Mouse (Mus musculus) adrenal gland, postnatal 10 days (tissue): Measurements from ENCODE around the gene Bcar3. TPM values are rescaled to one million over a fixed set of nuclear protein-coding genes. Genes with fewer than 3 reads are reported as not detected.

Source experiments
- DNase-seq: peaks from one replicate; pipeline ENCODE4 v3.0.0; 2021; ENCODE audit warnings: mixed read lengths
- total RNA-seq, 2 experiments: library from RNA; stranded (reverse); gene quantifications; 2 replicates each; pipeline ENCODE4 v1.2.3; 2021

Bcar3 gene
- total RNA-seq, 2 experiments from 2014 or later, result 42.4 to 43.9 TPM

DNA sequence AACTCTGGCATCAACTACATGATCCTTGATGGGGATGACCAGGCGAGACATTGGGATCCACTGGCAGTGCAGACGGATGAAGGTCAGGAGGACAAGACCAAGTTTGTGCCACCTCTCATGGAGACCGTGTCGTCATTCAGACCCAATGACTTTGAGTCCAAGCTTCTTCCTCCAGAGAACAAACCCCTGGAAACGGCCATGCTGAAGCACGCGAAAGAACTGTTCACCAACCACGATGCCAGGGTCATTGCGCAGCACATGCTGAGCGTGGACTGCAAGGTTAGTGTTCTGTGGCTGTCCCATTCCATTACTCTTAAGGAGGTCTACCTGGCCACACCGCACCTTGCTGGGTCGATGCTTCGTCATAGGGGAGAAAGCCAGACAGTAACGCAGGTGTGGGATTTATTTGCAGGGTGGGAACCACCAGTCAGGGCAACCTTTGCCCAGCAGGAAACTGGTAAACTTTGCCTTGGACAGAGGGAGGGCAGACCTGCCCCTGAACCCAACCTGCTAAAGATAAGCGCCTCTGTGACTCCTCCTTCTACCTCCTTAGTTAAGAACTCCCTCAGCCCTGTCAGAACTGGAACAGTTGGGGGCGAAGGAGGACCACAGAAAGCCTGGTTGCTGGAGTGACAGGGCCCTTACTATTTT lies 218.9 kb downstream of the Bcar3 start:
- DNase-seq, result no peak

DNA sequence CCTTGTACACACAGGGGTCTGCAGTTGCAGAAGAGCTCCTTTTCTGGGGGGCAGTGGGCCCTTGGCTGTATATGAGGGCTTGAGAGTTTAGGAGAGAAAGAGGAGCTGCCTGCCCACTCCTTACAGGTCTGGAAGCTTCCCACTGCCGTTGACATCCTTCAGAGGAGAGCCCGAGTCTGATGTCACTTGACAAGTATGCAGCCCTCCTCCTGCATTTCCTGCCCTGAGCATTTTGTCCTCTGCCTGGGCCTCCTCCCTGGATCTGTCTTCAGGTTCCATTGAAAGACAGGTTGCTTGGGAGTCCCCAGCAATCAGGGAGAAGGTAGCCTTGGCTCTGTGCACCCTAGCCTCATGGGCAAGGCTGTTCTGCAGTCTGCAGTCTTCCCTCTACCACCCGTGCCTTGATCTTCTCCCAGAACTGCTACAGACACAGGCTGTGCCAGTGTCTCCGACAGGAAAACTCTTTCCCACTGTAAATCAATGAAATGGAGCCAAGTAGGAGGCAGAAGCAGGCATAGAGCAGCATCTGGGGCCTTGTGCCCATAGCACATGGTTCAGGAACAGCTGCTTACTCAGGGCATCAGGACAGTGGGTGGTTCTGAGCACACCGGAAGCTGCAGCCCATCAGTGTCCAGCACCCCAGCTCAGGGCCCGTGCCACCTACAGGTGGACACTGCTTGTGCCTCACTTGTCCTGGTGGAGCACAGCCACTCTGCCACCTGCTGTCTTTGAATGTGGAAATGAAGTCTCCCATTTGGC lies 221.8 kb downstream of the Bcar3 start:
- DNase-seq, result no peak

DNA sequence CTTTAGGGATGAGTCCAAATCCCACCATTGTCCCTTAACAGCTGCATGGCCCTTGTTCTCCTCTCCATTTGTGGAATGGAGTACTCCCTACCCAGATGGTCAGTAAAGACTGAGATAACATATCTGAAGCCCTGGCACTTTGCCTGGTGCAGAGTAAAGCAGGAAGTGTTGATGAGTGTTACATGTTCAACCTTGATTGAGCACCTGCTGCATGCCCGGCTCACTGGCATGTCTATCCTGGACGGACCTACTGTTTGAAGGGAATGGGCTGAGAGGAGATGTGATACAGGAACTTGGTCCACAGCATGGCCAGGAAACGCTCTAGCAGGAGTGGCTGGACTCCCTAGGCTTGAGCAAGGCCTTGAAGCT lies 222.4 kb downstream of the Bcar3 start:
- no peak for DNase-seq

DNA sequence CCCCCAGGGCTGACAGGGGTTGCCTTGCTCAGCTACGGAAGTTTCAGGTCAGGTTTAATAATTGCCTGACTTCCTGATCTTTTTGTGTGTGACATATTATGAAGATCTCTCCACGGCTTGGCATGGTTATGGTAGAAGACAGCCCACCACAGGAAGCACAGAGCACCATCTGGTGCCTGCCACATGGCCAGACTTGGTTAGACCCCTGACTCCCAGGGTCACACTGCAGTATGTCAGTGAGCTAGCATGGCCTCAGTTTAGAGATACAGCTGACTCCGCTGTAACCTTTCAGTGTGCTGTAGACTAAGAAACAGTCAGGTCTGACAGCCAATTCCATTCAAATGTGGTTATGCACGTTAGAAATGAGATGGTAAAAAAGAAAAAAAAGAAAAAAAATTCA lies 223.8 kb downstream of the Bcar3 start:
- DNase-seq, result no peak

DNA sequence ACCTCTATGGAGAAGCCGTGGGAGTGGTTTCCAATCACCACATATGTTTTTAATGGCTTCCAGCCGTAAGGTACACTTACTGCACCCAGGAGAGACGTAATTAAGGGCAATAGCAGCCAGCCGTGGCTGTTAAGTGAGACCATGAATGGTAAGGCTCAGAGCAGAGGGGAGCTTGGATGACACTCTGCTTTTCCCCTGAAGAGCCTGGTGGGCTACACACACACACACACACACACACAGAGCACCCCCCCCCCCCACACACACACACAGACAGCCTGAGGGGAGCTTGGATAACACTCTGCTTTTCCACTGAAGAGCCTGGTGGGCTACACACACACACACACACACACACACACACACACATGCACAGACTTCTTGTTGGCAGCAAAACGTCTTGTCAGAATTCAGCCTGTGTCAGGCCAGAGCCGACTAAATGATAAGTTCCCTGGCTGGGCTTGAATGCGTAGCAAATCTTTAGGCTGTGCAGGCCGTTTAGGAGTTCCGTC lies 224.3 kb downstream of the Bcar3 start:
- DNase-seq, result no peak

DNA sequence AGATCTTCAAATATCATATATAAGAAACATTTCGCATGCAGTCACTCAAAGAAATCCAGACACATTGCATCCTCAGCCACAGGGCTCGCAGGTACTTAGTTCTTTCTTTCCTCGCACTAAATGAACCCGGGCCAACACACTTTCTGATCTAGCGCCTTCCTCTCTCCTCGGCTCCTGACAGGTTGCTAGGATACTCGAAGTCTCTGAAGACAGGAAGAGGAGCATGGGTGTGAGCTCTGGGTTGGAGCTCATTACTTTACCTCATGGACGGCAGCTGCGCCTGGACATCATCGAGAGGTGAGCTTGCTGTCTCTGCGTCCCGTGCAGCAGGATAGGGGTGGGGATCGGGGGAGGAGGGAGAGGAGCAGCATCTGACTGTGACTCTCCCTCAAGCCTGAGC lies 225.1 kb downstream of the Bcar3 start:
- DNase-seq, result no peak

DNA sequence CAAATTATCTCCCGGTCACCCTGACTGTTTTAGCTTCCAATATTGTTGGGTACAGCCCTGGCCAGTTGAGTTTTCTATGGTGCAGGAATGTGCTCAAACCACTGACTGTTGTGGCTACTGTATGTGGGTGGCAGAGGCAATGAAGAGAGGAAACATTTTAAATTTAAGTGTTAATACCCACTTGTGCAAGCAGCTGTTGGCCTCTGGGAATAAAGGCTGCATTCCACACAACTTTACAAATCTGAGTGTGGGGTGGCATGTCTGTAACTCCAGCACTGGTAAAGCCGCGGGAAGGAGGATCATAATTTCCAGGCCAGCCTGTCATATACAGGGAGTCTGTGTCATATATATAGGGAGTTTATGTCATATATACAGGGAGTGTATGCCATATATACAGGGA lies 226.4 kb downstream of the Bcar3 start:
- no peak for DNase-seq

DNA sequence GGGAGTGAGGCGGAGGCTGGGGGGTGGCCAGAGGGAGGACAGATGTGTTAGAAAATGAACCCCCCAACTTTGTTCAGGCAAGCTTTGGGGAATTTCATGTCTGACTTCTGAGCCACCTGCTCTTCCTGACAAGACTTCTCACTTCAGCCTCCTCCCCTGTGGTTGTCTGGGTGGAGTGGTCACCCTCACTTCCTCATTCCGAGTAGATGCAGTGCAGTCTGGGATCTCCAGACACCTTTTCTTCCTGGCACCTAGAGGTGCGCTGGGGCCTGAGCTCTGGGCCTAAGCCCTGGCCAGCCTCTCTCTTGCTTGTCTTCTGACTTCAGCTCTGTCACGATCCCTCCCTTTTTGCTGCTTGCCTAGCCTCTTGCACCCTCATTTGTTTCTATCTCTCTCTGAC lies 226.9 kb downstream of the Bcar3 start:
- DNase-seq, result no peak

DNA sequence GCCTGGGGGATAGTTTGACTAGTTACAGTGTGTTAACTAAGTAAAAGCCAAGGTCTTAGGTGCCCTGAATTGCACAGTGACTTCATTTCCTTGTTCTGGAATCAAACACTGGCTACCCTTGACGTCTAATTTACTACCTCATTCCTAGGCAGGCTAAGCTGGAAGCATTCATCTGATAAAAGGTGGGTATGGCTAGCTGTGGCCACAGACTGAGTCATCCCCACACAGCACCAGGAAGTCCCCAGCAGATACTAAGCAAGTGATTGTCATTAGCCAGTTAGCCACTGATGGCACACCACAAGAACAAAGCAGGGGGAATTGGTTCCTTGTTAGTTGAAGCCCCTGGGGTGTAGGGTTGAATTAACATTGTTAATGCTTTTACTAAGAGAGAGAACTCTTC lies 227.4 kb downstream of the Bcar3 start:
- DNase-seq, result no peak

DNA sequence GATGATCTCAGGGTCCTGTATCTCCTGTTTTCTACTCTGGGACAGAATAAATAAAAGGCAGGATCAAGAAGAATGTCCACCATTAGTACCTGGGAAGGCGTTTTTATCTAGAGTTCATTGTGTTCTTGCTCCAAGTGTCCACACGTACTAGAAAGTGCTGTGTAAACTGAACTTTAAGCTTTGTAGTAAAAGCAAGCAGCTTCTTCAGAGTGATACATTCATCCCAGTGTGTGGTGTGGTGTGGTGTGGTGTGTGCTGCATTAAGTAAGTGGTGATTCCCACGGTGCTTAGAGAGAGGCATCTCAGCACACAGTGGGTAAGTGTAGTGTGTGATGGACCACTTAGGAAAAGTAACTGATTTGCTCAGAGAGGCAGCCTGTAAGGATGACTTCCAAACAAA lies 234.5 kb downstream of the Bcar3 start:
- no peak for DNase-seq

DNA sequence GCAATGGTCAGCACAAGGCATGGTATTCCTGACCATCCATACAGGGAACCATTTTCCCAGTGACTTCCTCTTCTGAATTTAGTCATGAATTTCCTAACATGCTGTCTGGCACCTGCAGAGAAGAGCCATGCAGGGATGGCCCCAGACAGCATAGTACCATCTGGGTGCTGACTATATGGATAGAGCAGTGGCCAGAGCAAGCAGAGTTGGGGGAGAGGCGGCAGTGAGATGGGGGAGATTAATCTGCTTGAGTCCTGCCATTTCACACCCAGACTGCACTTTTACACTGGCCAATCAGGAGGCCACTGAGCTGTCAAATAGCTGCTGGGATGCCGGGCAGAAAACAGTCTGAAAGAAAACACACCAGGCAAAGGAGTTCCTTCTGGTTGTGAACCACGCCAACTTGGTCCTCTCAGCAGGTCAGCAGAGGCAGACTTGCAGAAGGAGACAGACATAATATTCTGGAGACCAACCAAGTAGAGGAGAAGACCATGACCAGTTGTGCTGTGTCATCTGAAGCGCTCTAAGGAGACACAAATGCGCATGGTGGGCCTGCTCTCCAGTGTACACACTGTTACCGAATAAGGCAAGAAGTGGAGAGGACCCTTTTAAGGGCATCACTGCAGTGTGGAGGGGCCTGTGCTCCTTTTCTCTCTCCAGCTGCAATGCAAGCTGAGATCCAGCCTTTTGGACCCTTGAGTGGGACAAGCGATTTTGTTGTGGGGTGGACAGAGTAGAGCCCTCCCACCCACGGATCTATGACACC lies 242.2 kb downstream of the Bcar3 start:
- no peak for DNase-seq

DNA sequence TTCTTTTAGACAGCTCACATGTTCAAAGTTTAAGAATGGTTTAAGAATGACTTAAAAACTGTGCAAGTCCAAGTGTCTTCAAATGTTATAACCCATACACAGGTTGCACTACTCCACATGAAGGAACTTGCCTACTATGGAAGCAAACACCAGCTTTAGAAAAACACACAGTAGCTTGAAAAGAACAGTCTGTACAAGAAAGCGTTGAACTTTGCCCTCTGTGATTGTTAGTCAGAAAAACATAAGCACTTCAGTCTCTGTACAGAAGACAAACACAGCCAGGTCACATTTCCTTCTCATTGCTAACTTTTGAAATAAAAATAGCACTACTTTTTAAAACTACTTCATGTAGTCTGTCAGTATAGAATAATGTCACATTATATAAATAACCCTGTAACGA lies 244.9 kb downstream of the Bcar3 start:
- DNase-seq, result no peak

DNA sequence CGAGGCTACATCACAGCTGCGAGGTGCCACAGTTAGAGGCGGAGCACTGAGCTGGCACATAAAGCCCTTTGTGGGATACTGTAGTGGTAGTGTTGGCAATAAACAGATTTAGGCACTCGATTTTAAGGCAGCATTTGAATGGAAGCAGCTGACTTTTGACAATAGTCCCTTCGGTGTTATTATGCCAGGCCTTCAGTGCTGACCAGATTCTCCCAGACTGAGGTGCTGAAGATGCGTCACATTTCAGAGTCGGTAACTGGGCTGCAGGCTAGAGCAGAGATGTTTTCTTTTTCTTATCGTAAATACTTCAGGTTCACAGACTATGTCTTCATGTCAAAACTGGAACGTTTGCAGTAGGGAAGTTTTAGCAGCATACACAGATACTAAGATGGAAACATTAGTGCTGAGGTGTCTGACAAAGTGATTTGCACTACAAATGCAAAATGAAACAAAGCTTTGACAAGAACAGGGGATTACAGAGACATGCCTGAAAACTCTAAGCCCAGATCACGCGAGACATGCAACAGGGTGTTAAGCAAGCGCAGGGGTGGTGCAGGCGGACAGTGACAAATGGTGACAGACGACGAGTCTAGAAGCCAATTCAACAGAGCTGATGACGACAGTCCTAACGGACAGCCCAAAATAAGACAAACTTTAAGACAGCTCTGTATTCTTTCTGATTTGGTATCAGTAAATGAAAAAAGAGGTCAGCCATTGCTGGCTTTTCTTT lies 246.2 kb downstream of the Bcar3 start:
- DNase-seq, result peak; percentile 32

DNA sequence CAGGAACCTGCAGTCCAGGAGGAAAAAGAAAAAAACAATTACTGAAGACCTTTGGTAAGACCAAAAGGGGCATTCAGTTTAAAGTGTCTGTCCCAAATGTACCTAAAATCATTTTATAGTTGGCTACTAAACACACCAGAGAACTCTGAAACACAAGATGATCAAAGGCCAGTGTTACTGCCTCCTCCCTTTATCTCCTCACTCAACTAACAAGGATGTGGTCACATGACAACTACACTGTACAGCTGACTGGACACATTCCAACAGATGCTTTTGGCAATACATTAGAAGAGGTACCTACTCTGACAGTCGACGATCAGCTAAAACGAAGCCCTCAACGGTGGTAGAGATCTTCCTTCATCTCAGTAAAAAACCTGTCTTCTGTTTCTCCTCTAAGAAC lies 247.0 kb downstream of the Bcar3 start:
- no peak for DNase-seq

DNA sequence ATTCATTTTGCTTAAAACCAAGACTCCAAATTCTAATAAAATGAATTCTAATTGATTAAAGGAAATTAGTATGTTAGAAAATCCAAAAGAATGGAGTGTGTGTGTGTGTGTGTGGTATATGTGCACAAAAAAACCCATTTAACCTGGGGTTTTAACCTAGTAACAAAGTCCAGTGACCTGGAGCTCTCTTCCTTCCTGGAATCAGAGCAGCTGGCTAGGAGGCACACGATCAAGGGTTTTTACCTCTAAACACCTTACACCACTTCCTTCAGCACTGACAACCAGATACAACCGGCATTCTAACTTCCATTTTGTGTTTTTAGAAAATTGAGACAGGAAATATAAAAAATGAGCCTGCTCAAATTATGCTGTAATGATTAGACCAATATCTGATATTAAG lies 251.4 kb downstream of the Bcar3 start:
- DNase-seq, result no peak

DNA sequence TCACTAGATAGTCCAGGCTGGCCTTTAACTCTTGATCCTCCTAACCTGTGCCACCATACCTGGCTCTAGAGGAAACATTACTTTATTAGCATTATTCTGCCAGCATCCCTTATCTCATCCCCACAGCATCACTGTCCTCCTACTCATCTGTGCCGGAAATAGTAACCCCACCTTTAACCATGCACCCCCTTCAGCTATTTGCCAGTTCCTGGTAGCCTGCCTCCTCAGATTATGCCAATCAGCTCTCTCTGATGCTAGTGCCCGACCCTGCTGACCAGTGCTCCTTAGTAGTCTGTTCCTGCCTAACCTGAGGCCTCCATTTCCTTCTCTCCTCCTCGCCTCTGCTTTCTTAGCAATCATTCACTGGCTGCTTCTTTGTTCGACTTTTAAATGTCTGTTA lies 253.5 kb downstream of the Bcar3 start:
- no peak for DNase-seq

DNA sequence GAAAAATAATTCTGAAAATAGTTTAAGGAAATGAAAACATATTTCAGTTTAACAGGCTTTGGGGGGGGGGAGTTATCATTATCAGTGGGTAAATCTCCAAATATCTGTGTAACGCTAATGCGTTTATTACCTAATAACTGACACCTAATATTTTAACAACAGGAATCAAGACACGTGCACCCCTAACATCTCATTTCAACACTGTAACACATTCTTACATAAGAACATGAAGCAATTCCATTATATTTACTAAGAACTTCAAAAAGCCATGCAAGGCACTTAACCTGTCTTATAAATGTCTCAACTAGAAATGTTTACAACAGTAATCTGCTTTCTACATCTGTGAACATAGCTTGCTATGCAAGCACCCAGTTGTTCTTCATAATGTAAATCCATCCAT lies 257.2 kb downstream of the Bcar3 start:
- DNase-seq, result no peak

DNA sequence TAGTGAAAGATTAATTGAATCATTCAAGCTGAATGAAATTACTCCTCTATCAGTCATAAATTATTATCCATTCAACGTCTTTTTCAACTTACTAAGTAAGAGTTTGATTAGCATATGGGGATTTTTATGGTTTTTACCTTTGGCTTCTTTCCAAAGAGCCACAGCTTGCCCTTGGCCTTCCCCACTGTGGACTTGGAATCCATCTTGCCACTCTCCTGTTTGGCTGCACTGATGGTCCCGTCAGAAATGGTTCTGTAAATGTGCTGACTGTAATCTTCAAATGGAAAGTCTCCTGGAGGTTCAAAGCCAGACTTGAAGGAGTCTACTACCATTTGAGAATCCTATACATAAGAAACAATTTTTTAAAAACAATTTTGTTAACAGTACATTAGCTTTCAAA lies 263.8 kb downstream of the Bcar3 start:
- no peak for DNase-seq

DNA sequence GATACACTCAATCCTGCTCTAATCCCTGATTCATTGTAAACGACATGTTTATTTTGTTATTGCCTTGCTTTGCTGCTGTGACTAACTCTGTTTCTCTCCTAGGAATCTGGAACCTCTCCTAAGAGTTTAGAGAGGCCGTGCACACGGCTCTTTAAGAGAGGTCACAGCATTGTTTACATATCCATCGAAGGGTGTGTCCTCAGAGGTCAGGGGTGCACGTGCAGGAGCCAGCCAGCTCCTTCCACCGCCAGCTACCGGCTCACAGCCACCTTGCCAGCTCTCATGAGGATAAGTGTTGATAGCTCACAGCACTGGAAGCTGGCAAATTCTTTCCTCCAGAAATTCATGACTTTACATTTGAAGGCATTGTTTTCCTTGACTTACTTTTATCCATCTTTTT lies 271.3 kb downstream of the Bcar3 start:
- DNase-seq, result peak; percentile 46

DNA sequence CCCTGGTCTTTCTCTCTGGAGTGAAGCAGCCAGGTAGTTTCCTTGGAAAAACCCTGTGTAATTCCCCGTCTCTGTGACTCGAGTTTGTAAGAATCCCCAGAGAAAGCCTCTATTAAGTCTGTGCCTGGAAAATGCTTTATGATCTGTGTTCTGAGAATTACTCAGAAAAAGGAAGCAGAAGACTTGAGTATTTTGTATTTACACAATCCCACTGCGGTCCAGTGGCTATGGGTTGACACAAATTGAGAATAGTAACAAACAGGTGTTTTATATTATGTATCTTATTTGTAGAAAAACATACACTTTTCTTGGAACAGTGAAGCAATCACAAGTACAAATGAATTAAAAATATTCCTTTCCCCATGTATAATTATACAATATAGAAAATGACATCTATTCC lies 272.2 kb downstream of the Bcar3 start:
- no peak for DNase-seq

DNA sequence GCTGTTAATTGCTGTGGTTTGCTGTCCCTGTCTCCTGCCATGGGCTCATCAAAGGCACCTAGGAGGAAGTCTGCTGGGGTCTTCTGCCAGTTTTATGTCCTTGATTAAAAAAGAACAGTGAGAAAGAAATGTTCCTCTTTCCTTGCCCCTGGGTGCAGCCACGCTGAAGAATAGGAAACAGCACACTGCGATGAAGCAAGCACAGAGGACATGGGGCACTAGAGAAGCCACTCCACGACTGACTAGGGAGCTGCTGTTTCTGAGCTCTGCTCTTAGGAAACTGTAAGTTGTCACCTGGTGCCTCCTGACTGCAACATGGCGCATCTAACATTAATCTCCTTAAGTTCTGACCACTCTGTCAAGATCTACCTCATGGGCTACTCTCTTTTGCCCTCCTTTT lies 272.6 kb downstream of the Bcar3 start:
- peak; percentile 10 for DNase-seq

DNA sequence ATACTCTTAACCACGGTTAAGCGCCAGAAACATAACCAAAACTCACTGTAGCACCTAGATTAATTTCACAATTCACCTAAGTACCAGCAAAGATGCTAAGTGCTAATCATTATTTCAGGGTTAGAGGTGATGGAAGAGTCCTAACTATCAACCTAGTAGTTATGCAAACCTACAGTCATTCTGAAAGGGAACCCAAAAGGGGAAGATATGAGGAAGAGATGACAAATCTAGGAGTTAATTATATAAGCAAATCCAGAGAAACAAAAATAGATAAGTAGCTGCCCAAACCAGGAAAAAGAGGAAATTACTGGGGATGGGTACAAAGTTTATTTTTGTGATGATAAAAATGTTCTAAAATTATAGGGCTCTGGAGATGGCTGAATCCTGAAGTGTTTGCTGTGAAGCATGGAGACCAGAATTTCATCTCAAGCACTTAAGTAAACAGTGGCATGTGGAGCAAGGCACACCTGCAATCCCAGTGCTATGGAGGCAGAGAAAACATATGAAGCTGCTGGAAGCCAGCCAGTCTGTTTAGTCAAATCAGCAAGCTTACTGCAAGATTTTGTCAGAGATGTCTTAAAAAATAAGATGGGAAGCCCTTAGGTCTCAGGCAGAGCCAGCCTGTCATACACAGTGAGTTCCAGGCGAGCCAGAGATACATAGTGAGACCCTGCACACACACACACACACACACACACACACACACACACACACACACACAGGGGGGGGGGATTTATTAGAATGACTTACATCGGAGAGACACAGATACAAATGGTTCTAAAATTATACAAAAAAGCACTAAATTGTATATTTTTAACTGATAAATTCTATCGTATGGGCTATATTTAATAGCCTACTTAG lies 279.7 kb downstream of the Bcar3 start:
- DNase-seq, result no peak
